Mouse (Mus musculus): ENCODE data around the gene Tlx2.

DNA sequence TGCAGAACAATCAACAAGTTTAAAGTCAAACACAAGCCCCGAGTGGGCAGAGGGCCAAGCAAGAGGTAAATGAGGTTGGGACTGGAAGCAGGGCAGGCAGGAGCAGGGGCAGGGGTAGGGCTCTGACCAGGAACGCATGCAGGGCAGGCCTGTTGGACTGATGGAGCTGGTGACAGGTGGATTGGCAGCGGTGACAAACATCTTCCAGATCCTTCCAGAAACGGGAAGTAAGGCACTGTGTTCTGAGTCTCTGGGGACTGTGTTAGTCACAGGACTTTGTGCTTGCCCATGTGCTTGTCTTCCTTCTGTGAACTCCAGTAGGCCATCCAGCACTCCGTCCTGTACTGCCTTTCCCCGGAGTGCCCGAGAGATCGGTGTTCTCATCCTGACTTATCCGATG lies 25.4 kb downstream of the Tlx2 start:
- TF ChIP-seq MYOG (IDR thresholded peaks at IDR 0.05; ENCODE audit: control insufficient read depth in 1 of 3, insufficient read depth in 1 of 3, insufficient read length in 2 of 3, low read depth in 2 of 3) (no peak), TCF3 (IDR thresholded peaks at IDR 0.05; ENCODE audit: insufficient read length, low read depth) (no peak), POLR2A (IDR thresholded peaks at IDR 0.05; ENCODE audit: insufficient read length, low read depth) (no peak), MAX (IDR thresholded peaks at IDR 0.05; ENCODE audit: low read depth) (no peak), POLR2AphosphoS2 (IDR thresholded peaks at IDR 0.05; ENCODE audit: insufficient read length, low read depth) (no peak), SRF (IDR thresholded peaks at IDR 0.05; ENCODE audit: control insufficient read depth, insufficient read length, low read depth) (no peak), E2F4 (IDR thresholded peaks at IDR 0.05; ENCODE audit: insufficient read depth) (no peak), USF1 (IDR thresholded peaks at IDR 0.05; ENCODE audit: low read depth) (no peak)
